Mouse (Mus musculus) midbrain, embryonic 13.5 days (tissue): ENCODE results near the gene Syce1l. TPM values are rescaled to one million over a fixed set of nuclear protein-coding genes. Genes with fewer than 3 reads are reported as not detected.

Experiments used
- ATAC-seq: fragments of 200-750 bp; cut with Nextera tagmentation; 2 replicates; pipeline ENCODE4 v1.8.0; 2017; ENCODE audit warnings: mild to moderate bottlenecking, moderate TSS enrichment, moderate library complexity
- H3K27ac ChIP-seq: fragments of 300-500 bp; sonication (generic); 2 replicates; pipeline ENCODE4 v1.5.1; 2015; ENCODE audit warnings: inconsistent platforms, mild to moderate bottlenecking, moderate library complexity
- H3K27me3 ChIP-seq: fragments of 300-500 bp; sonication (generic); 2 replicates; pipeline ENCODE4 v1.6.1; 2015; ENCODE audit warnings: mild to moderate bottlenecking, inconsistent platforms
- H3K36me3 ChIP-seq: fragments of 300-500 bp; sonication (generic); 2 replicates; pipeline ENCODE4 v1.6.1; 2015; ENCODE audit warnings: mild to moderate bottlenecking, inconsistent platforms
- H3K4me1 ChIP-seq: fragments of 300-500 bp; sonication (generic); replicated peaks from 2 replicates; pipeline ENCODE4 v1.6.1; 2015; ENCODE audit warnings: inconsistent platforms
- H3K4me2 ChIP-seq: fragments of 300-500 bp; sonication (generic); replicated peaks from 2 replicates; pipeline ENCODE4 v1.6.1; 2015; ENCODE audit warnings: moderate library complexity, mild to moderate bottlenecking, inconsistent platforms
- H3K4me3 ChIP-seq: fragments of 300-500 bp; sonication (generic); replicated peaks from 2 replicates; pipeline ENCODE4 v1.5.1; 2015; ENCODE audit warnings: mild to moderate bottlenecking, inconsistent platforms
- H3K9ac ChIP-seq: fragments of 300-500 bp; sonication (generic); replicated peaks from 2 replicates; pipeline ENCODE4 v1.6.1; 2015; ENCODE audit warnings: mild to moderate bottlenecking, inconsistent platforms
- H3K9me3 ChIP-seq: fragments of 300-500 bp; sonication (generic); 2 replicates; pipeline ENCODE4 v1.6.1; 2016; ENCODE audit warnings: mild to moderate bottlenecking, inconsistent platforms
- WGBS: fragments of 180-500 bp; shearing (Covaris S2); methylation state at CpG from one replicate; pipeline ENCODE4 v1.1.7; 2015; 5-methylcytosine and 5-hydroxymethylcytosine counted together
- polyA plus RNA-seq: library from polyadenylated mRNA; unstranded; fragments of >200 nt; fragmentation: Nextera tagmentation; extraction: Ambion mirVana; gene quantifications from 2 replicates; pipeline ENCODE4 v1.2.1, GENCODE M21; 2015

Syce1l gene
- polyA plus RNA-seq, 1 experiment from 2014 or later, result 0.23 TPM

GRCm38 (mm10) chr8:113675281-113675680 lies 32.3 kb downstream of the Syce1l start:
- 78% methylated on average over 2 of the region's 2 CpGs for WGBS
- H3K9me3 ChIP-seq, result no peaks in the 10 kb centered on the region
- H3K27ac ChIP-seq, result no peak overlapping the region
- no peak overlapping the region for H3K9ac ChIP-seq
- no peak overlapping the region for H3K4me3 ChIP-seq
- H3K4me1 ChIP-seq, result peaks cover 7% of the 10 kb centered on the region; the same call in 1 of the 2 replicates
- H3K4me2 ChIP-seq, result no peak overlapping the region
- no peaks in the 10 kb centered on the region for H3K27me3 ChIP-seq
- no peak for ATAC-seq
- H3K36me3 ChIP-seq, result no peaks in the 10 kb centered on the region

- ATAC-seq, result no peak
- no peaks in the 10 kb centered on the region for H3K36me3 ChIP-seq
- H3K9me3 ChIP-seq, result no peaks in the 10 kb centered on the region
- no peak overlapping the region for H3K4me3 ChIP-seq
- no peak overlapping the region for H3K27ac ChIP-seq
- H3K9ac ChIP-seq, result no peak overlapping the region
- no peaks in the 10 kb centered on the region for H3K27me3 ChIP-seq
- no peak overlapping the region for H3K4me2 ChIP-seq
- WGBS, result 85% methylated on average over 1 of the region's 1 CpGs
- H3K4me1 ChIP-seq, result peaks cover 7% of the 10 kb centered on the region; the same call in 1 of the 2 replicates
Observed at GRCm38 (mm10) chr8:113676811-113677210, 33.8 kb downstream of the Syce1l start.

- ATAC-seq, result no peak
- H3K9ac ChIP-seq, result no peak overlapping the region
- no peaks in the 10 kb centered on the region for H3K9me3 ChIP-seq
Observed at GRCm38 (mm10) chr8:113679361-113679760, 36.3 kb downstream of the Syce1l start.

GRCm38 (mm10) chr8:113687889-113688542 lies 45.0 kb downstream of the Syce1l start:
- ATAC-seq, result no peak
- 83% methylated on average over 17 of the region's 17 CpGs for WGBS
- no peak overlapping the region for H3K27ac ChIP-seq

More at GRCm38 (mm10) chr8:113679361-113679760, 36.3 kb downstream of the Syce1l start:
- H3K4me3 ChIP-seq, result no peak overlapping the region
- WGBS, result 90% methylated on average over 3 of the region's 3 CpGs
- no peaks in the 10 kb centered on the region for H3K36me3 ChIP-seq
- H3K27ac ChIP-seq, result no peak overlapping the region
- no peaks in the 10 kb centered on the region for H3K4me1 ChIP-seq
- no peak overlapping the region for H3K4me2 ChIP-seq
- H3K27me3 ChIP-seq, result no peaks in the 10 kb centered on the region

GRCm38 (mm10) chr8:113688543-113688915 lies 45.5 kb downstream of the Syce1l start:
- ATAC-seq, result no peak
- no peak overlapping the region for H3K4me2 ChIP-seq
- 92% methylated on average over 8 of the region's 8 CpGs for WGBS

More at GRCm38 (mm10) chr8:113687889-113688542, 45.0 kb downstream of the Syce1l start:
- Histone ChIP-seq H3K4me2 (no peak overlapping the region), H3K9ac (no peak overlapping the region), H3K4me1 (no peaks in the 10 kb centered on the region), H3K4me3 (no peak overlapping the region), H3K27me3 (no peaks in the 10 kb centered on the region), H3K9me3 (no peaks in the 10 kb centered on the region), H3K36me3 (no peaks in the 10 kb centered on the region)

GRCm38 (mm10) chr8:113691622-113692343 lies 48.8 kb downstream of the Syce1l start:
- Histone ChIP-seq H3K4me1 (no peaks in the 10 kb centered on the region), H3K27ac (no peak overlapping the region), H3K4me3 (no peak overlapping the region), H3K9ac (no peak overlapping the region), H3K9me3 (no peaks in the 10 kb centered on the region), H3K36me3 (no peaks in the 10 kb centered on the region), H3K4me2 (no peak overlapping the region), H3K27me3 (no peaks in the 10 kb centered on the region)
- no peak for ATAC-seq
- WGBS, result 79% methylated on average over 14 of the region's 14 CpGs

More at GRCm38 (mm10) chr8:113688543-113688915, 45.5 kb downstream of the Syce1l start:
- Histone ChIP-seq H3K27me3 (no peaks in the 10 kb centered on the region), H3K9ac (no peak overlapping the region), H3K4me1 (no peaks in the 10 kb centered on the region), H3K9me3 (no peaks in the 10 kb centered on the region), H3K36me3 (no peaks in the 10 kb centered on the region), H3K4me3 (no peak overlapping the region), H3K27ac (no peak overlapping the region)

GRCm38 (mm10) chr8:113704968-113705367 lies 62.0 kb downstream of the Syce1l start:
- Histone ChIP-seq H3K27ac (no peak overlapping the region), H3K4me3 (no peak overlapping the region), H3K27me3 (no peaks in the 10 kb centered on the region), H3K36me3 (no peaks in the 10 kb centered on the region), H3K4me2 (no peak overlapping the region), H3K9me3 (no peaks in the 10 kb centered on the region), H3K4me1 (peaks cover 7% of the 10 kb centered on the region), H3K9ac (no peak overlapping the region)
- no peak for ATAC-seq
- 50% methylated on average over 7 of the region's 7 CpGs for WGBS

Other genes starting within 250 kb of the Syce1l start
- gene Mon1b, start 7.6 kb upstream of the Syce1l start, polyA plus RNA-seq, result 11.4 and 12.3 TPM in 2 replicates
- gene Adamts18, start 205.5 kb downstream of the Syce1l start, polyA plus RNA-seq, result 3.1 and 4.5 TPM in 2 replicates